Mouse (Mus musculus) heart, postnatal 0 days (tissue): ENCODE measurements at regions not wholly inside any gene's neighbourhood (a gene's known extent, or its start where the extent isn't known, plus 50 kb on each side); places are given as distances from the start of the nearest gene placed in this dataset.

Experiments used
- CTCF ChIP-seq: IDR thresholded peaks from 2 replicates; pipeline ENCODE4 v1.5.1; 2016; ENCODE audit warnings: antibody characterized with exemption, control low read depth, low read depth
- EP300 ChIP-seq: IDR thresholded peaks from 2 replicates; pipeline ENCODE4 v1.6.1; 2016; ENCODE audit warnings: antibody characterized with exemption, low read depth

GRCm38 (mm10) chr1:18338871-18339270 is 73.9 kb upstream of the Defb41 start:
- no peak for TF ChIP-seq EP300
- no peak for TF ChIP-seq CTCF
